Comparison of ENCODE assay signal across 15 mouse cellular contexts in genomic region chr11:35792800-35793199, GRCm38 (mm10). TPM values are rescaled to one million over a fixed set of nuclear protein-coding genes. Genes with fewer than 3 reads are reported as not detected.
"Had no signal": no experiment of that assay in that cellular context is flagged by ENCODE, and none has a peak within 500 bp of the region (broad histone marks: within the 10 kb centered on the region; RNA-seq: fewer than 3 reads in every experiment).

No protein-coding gene starts in this region.

RNA-seq across cellular contexts. Expression of gene Fbll1, which starts 5.9 kb away (rescaled TPM):
- total RNA-seq: common myeloid progenitor, adult 5-6 weeks; gastrocnemius, adult 18-20 months; gastrocnemius, adult 2 months; gastrocnemius, adult 8-10 months; gastrocnemius, postnatal 14 days; gastrocnemius, postnatal 25 days; gastrocnemius, postnatal 36 days; gastrocnemius, postnatal 4 days; granulocyte monocyte progenitor cell, adult 5-6 weeks; heart, adult 18-20 months; heart, adult 2 months; heart, adult 8-10 months had no signal
- polyA plus RNA-seq: erythroblast, embryonic 14.5 days; gonadal fat pad, adult 2 months; heart, adult 2 months; heart, embryonic 10.5 days had no signal
